Mouse (Mus musculus) liver, adult (tissue): ENCODE measurements around the gene Lasp1.

Experiments
- GATA4 ChIP-seq: IDR thresholded peaks from 2 replicates; pipeline ENCODE4 v1.6.1; 2014; ENCODE audit warnings: mild to moderate bottlenecking, low read length; ENCODE audit not compliant: insufficient replicate concordance

The Lasp1 gene

GRCm38 (mm10) chr11:97829365-97829764 is 30.6 kb downstream of the Lasp1 start:
- TF ChIP-seq GATA4 = no peak

- TF ChIP-seq GATA4 = no peak
Measured at GRCm38 (mm10) chr11:97829913-97830476, 31.2 kb downstream of the Lasp1 start.

GRCm38 (mm10) chr11:97830501-97830900 is 31.7 kb downstream of the Lasp1 start:
- no peak for TF ChIP-seq GATA4

GRCm38 (mm10) chr11:97832001-97832400 is 33.2 kb downstream of the Lasp1 start:
- peak; percentile 12; the same call in 1 of the 2 replicates for TF ChIP-seq GATA4

- no peak for TF ChIP-seq GATA4
Measured at GRCm38 (mm10) chr11:97833352-97833751, 34.6 kb downstream of the Lasp1 start.

- no peak for TF ChIP-seq GATA4
Measured at GRCm38 (mm10) chr11:97836541-97836940, 37.7 kb downstream of the Lasp1 start.

GRCm38 (mm10) chr11:97837051-97837450 is 38.3 kb downstream of the Lasp1 start:
- TF ChIP-seq GATA4 = peak; percentile 58; the same call in 1 of the 2 replicates

- TF ChIP-seq GATA4 = no peak
Measured at GRCm38 (mm10) chr11:97837641-97838149, 38.9 kb downstream of the Lasp1 start.

- no peak for TF ChIP-seq GATA4
Measured at GRCm38 (mm10) chr11:97838779-97839440, 40.1 kb downstream of the Lasp1 start.

- TF ChIP-seq GATA4 = no peak
Measured at GRCm38 (mm10) chr11:97839441-97840134, 40.8 kb downstream of the Lasp1 start.

- no peak for TF ChIP-seq GATA4
Measured at GRCm38 (mm10) chr11:97840135-97840490, 41.3 kb downstream of the Lasp1 start.

- no peak for TF ChIP-seq GATA4
Measured at GRCm38 (mm10) chr11:97840539-97840954, 41.7 kb downstream of the Lasp1 start, which contains the start of gene B230217C12Rik. TSS of gene B230217C12Rik (plus strand) at chr11:97840780.

- peak; percentile 17; the same call in 1 of the 2 replicates for TF ChIP-seq GATA4
Measured at GRCm38 (mm10) chr11:97840991-97841661, 42.3 kb downstream of the Lasp1 start.

GRCm38 (mm10) chr11:97842001-97842400 is 43.2 kb downstream of the Lasp1 start:
- no peak for TF ChIP-seq GATA4

- TF ChIP-seq GATA4 = no peak; the same call in 1 of the 2 replicates
Measured at GRCm38 (mm10) chr11:97850367-97850766, 51.6 kb downstream of the Lasp1 start.
